Mouse (Mus musculus) Patski (cell line): ENCODE data around the gene Ccdc47. TPM values are rescaled to one million over a fixed set of nuclear protein-coding genes. Genes with fewer than 3 reads are reported as not detected.

ENCODE experiments used
- ATAC-seq: fragments of 100-300 bp; one replicate; pipeline ENCODE4 v1.8.0; 2021
- CTCF ChIA-PET: fragments of 350-600 bp; sonication (Branson Sonifier 250); formaldehyde crosslinking; loops from one replicate; lab custom pipeline; 2022; ENCODE audit warnings: inconsistent platforms; lab: Charles Lee
- POLR2A ChIA-PET: fragments of 350-600 bp; sonication (Branson Sonifier 250); formaldehyde crosslinking; loops from one replicate; lab custom pipeline; 2022; ENCODE audit warnings: antibody characterized with exemption, inconsistent platforms; lab: Charles Lee
- DNase-seq: peaks from one replicate; pipeline ENCODE4 v3.0.0-alpha.2; 2011; ENCODE audit warnings: low read depth, low spot score
- H3K27me3 ChIP-seq: fragments of 371-371 bp; one replicate; pipeline ENCODE4 v1.5.1; 2021
- CTCF ChIP-seq: fragments of 100-300 bp; IDR thresholded peaks from one replicate; pipeline ENCODE4 v1.5.1; 2021
- in situ Hi-C: fragments of 300-500 bp; cut with MboI; formaldehyde crosslinking; loops from 3 replicates; pipeline ENCODE4 v1.11.1; 2018; ENCODE audit warnings: low pct_unique_long_range_greater_than_20kb, mixed read lengths
- polyA plus RNA-seq: library from polyadenylated mRNA; unstranded; gene quantifications from one replicate; pipeline ENCODE4 v1.2.3, GENCODE M21; 2021

Ccdc47 gene
- polyA plus RNA-seq, 1 experiment from 2014 or later = 136 TPM

GRCm38 (mm10) chr11:106162237-106162636 is 53.9 kb downstream of the Ccdc47 start:
- CTCF ChIA-PET = no interaction called here
- H3K27me3 ChIP-seq = no peaks in the 10 kb centered on the region
- DNase-seq (no peak), ATAC-seq (no peak)
- POLR2A ChIA-PET = no interaction called here
- TF ChIP-seq CTCF = no peak
- in situ Hi-C loops = no loop called here

- no peak for ATAC-seq
- POLR2A ChIA-PET = interaction anchor here (0.8 to 1.0 kb wide), 2 partner anchors 33 to 56 kb away, joined by 3 read pairs; no protein-coding TSS in a partner anchor
- CTCF ChIA-PET = interaction anchor here (0.5 to 2.0 kb wide), 5 partner anchors 9 to 77 kb away, joined by 3 to 6 read pairs (median 3); partner anchors contain the start of gene Map3k3
- no peak for TF ChIP-seq CTCF
- no peaks in the 10 kb centered on the region for H3K27me3 ChIP-seq
- no peak for DNase-seq
- in situ Hi-C loops = no loop called here
Measured at GRCm38 (mm10) chr11:106160841-106161721, 55.1 kb downstream of the Ccdc47 start, which contains the start of the genes Gm10840 and Limd2. TSS of gene Gm10840 (plus strand) at chr11:106160850. TSS of gene Limd2 (minus strand) at chr11:106160860.

- ATAC-seq = peak; percentile 65
- in situ Hi-C loops = no loop called here
- ChIA-PET CTCF (interaction anchor here (0.5 to 2.0 kb wide), 4 partner anchors 10 to 61 kb away, joined by 3 to 6 read pairs (median 4); no protein-coding TSS in a partner anchor), POLR2A (interaction anchor here (0.8 kb wide), 1 partner anchor 57 kb away, joined by 3 read pairs; no protein-coding TSS in a partner anchor)
- no peaks in the 10 kb centered on the region for H3K27me3 ChIP-seq
- no peak for DNase-seq
- TF ChIP-seq CTCF = no peak
Measured at GRCm38 (mm10) chr11:106159921-106160840, 56.0 kb downstream of the Ccdc47 start.

- in situ Hi-C loops = no loop called here
Measured at GRCm38 (mm10) chr11:106159216-106159920, 56.8 kb downstream of the Ccdc47 start.

GRCm38 (mm10) chr11:106158930-106159215 is 57.3 kb downstream of the Ccdc47 start:
- ChIA-PET CTCF (interaction anchor here (1.4 to 1.9 kb wide), 2 partner anchors 9 to 13 kb away, joined by 4 to 5 read pairs; no protein-coding TSS in a partner anchor), POLR2A (no interaction called here)
- ATAC-seq (no peak), DNase-seq (no peak)
- no peak for TF ChIP-seq CTCF
- in situ Hi-C loops = no loop called here
- H3K27me3 ChIP-seq = no peaks in the 10 kb centered on the region

More at GRCm38 (mm10) chr11:106159216-106159920, 56.8 kb downstream of the Ccdc47 start:
- CTCF ChIA-PET = interaction anchor here (1.4 to 1.9 kb wide), 2 partner anchors 10 to 13 kb away, joined by 4 to 5 read pairs; no protein-coding TSS in a partner anchor
- ATAC-seq (no peak), DNase-seq (no peak)
- POLR2A ChIA-PET = no interaction called here
- TF ChIP-seq CTCF = no peak
- no peaks in the 10 kb centered on the region for H3K27me3 ChIP-seq

- no peak for DNase-seq
- in situ Hi-C loops = no loop called here
- ChIA-PET POLR2A (no interaction called here), CTCF (interaction anchor here (1.0 to 1.9 kb wide), 3 partner anchors 9 to 12 kb away, joined by 3 to 5 read pairs (median 4); no protein-coding TSS in a partner anchor)
- no peaks in the 10 kb centered on the region for H3K27me3 ChIP-seq
- ATAC-seq = no peak
- TF ChIP-seq CTCF = no peak
Measured at GRCm38 (mm10) chr11:106158081-106158929, 57.8 kb downstream of the Ccdc47 start.

- no peaks in the 10 kb centered on the region for H3K27me3 ChIP-seq
- no peak for ATAC-seq
- no peak for DNase-seq
- TF ChIP-seq CTCF = no peak
- CTCF ChIA-PET = interaction anchor here (1.0 to 1.9 kb wide), 2 partner anchors 10 to 11 kb away, joined by 3 to 4 read pairs; no protein-coding TSS in a partner anchor
- POLR2A ChIA-PET = interaction anchor here (1.7 kb wide), 1 partner anchor 10 kb away, joined by 3 read pairs; no protein-coding TSS in a partner anchor
- in situ Hi-C loops = no loop called here
Measured at GRCm38 (mm10) chr11:106157154-106157553, 59.0 kb downstream of the Ccdc47 start.

GRCm38 (mm10) chr11:106156257-106156656 is 59.9 kb downstream of the Ccdc47 start:
- ChIA-PET POLR2A (interaction anchor here (1.2 to 1.7 kb wide), 2 partner anchors 9 to 20 kb away, joined by 3 to 4 read pairs; no protein-coding TSS in a partner anchor), CTCF (interaction anchor here (1.7 kb wide), 1 partner anchor 16 kb away, joined by 3 read pairs; no protein-coding TSS in a partner anchor)
- in situ Hi-C loops = no loop called here
- ATAC-seq (no peak), DNase-seq (no peak)
- no peaks in the 10 kb centered on the region for H3K27me3 ChIP-seq
- TF ChIP-seq CTCF = no peak
